Mouse (Mus musculus) neural tube, embryonic 15.5 days (tissue): ENCODE measurements around the gene Mlx. TPM values are rescaled to one million over a fixed set of nuclear protein-coding genes. Genes with fewer than 3 reads are reported as not detected.

Experiments used
- ATAC-seq: fragments of 200-750 bp; cut with Nextera tagmentation; 2 replicates; pipeline ENCODE4 v1.8.0; 2017; ENCODE audit warnings: mild to moderate bottlenecking, moderate TSS enrichment, moderate library complexity; ENCODE audit not compliant: low FRiP score
- H3K27ac ChIP-seq: fragments of 300-500 bp; sonication (generic); replicated peaks from 2 replicates; pipeline ENCODE4 v1.5.1; 2015; ENCODE audit warnings: mild to moderate bottlenecking, inconsistent platforms
- H3K27me3 ChIP-seq: fragments of 300-500 bp; sonication (generic); replicated peaks from 2 replicates; pipeline ENCODE4 v1.6.1; 2015; ENCODE audit warnings: inconsistent platforms
- H3K36me3 ChIP-seq: fragments of 300-500 bp; sonication (generic); 2 replicates; pipeline ENCODE4 v1.6.1; 2015; ENCODE audit warnings: inconsistent platforms
- H3K4me1 ChIP-seq: fragments of 300-500 bp; sonication (generic); 2 replicates; pipeline ENCODE4 v1.6.1; 2015; ENCODE audit warnings: inconsistent platforms
- H3K4me2 ChIP-seq: fragments of 300-500 bp; sonication (generic); 2 replicates; pipeline ENCODE4 v1.6.1; 2015; ENCODE audit warnings: inconsistent platforms, mild to moderate bottlenecking, moderate library complexity
- H3K4me3 ChIP-seq: fragments of 300-500 bp; sonication (generic); replicated peaks from 2 replicates; pipeline ENCODE4 v1.5.1; 2015; ENCODE audit warnings: mild to moderate bottlenecking, inconsistent platforms
- H3K9ac ChIP-seq: fragments of 300-500 bp; sonication (generic); replicated peaks from 2 replicates; pipeline ENCODE4 v1.6.1; 2015; ENCODE audit warnings: mild to moderate bottlenecking, inconsistent platforms
- H3K9me3 ChIP-seq: fragments of 300-500 bp; sonication (generic); replicated peaks from 2 replicates; pipeline ENCODE4 v1.6.1; 2016; ENCODE audit warnings: inconsistent platforms
- WGBS: fragments of 180-500 bp; shearing (Covaris S2); methylation state at CpG from one replicate; pipeline ENCODE4 v1.1.7; 2015; ENCODE audit warnings: mixed read lengths; 5-methylcytosine and 5-hydroxymethylcytosine counted together
- polyA plus RNA-seq: library from polyadenylated mRNA; unstranded; fragments of >200 nt; fragmentation: Nextera tagmentation; extraction: Ambion mirVana; gene quantifications from 2 replicates; pipeline ENCODE4 v1.2.1, GENCODE M21; 2015

Gene Mlx
- polyA plus RNA-seq, 1 experiment from 2014 or later: 96.6 TPM

DNA sequence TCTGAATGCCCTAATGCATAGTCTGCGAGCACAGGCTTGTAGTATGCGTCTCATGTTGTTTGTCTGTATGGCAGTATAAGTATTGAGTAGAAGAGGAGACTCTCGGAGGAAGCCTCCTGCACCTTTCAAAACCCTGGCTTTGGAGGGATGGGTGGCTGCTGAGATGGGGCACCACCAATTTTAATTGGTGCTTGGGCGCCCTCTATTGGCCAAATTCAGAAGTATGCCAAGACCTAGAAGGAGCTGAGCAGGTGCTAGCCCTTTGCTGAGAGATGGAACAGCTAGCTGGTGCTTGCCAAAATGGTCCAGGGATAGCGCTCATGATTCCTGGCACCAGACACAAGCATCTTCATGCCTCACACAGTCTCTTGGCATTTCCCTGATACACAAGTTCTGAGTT, 29.2 kb upstream of the Mlx start:
- no peak overlapping the region for H3K4me3 ChIP-seq
- H3K9ac ChIP-seq: no peak overlapping the region
- 35% methylated on average over 5 of the region's 5 CpGs for WGBS
- peaks cover 89% of the 10 kb centered on the region for H3K36me3 ChIP-seq
- H3K4me1 ChIP-seq: 0 out of 2 replicates have a peak, but pooled peaks cover 4% of the 10 kb centered on the region
- H3K9me3 ChIP-seq: no peaks in the 10 kb centered on the region
- 0 out of 2 replicates have a peak overlapping the region, but pooled peaks have one; percentile 18 for H3K27ac ChIP-seq
- no peak overlapping the region for H3K4me2 ChIP-seq
- no peaks in the 10 kb centered on the region for H3K27me3 ChIP-seq
- no peak for ATAC-seq

DNA sequence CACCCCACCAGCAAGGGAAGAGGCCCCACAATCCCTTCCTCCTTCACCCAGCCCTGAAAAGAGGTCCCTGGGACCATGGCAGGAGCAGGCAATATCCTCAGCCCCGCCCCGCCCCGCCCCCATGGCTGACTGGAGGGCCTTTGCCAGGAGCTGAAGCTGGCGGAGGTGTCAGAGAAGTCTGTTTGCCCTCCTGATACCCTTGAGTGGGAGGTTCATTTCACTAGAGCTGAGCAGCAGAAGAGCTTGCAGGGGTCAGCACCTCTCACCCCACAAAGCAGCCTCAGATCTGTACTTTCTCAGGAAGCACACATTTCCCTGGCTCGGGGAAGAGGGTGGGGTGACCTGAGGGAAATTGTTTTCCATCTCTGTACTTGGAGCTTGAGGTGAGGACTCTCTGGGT, 28.4 kb upstream of the Mlx start:
- Histone ChIP-seq H3K9ac (no peak overlapping the region), H3K4me1 (0 out of 2 replicates have a peak, but pooled peaks cover 13% of the 10 kb centered on the region), H3K36me3 (peaks cover 89% of the 10 kb centered on the region), H3K9me3 (no peaks in the 10 kb centered on the region), H3K4me2 (no peak overlapping the region), H3K4me3 (no peak overlapping the region), H3K27ac (peak overlapping the region; percentile 24; the same call in 1 of the 2 replicates), H3K27me3 (no peaks in the 10 kb centered on the region)
- no peak for ATAC-seq
- 77% methylated on average over 5 of the region's 5 CpGs for WGBS

DNA sequence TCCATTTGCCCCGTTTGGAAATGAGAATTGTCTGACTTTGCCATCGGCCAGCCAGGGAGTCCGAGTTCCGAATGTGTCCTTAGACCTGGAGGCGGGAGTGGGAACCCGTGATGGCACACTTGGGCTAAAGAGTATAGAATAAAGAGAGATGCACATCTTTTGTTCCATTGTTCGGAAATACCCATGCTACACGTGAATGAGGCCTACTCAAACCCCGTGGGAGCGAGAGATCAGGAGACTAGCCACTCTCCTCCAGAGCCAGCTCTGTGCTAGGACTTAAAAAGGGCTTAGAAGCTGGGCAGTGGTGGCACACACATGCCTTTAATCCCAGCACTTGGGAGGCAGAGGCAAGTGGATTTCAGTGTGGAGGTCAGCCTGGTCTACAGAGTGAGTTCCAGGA, 27.6 kb upstream of the Mlx start:
- Histone ChIP-seq H3K9me3 (no peaks in the 10 kb centered on the region), H3K9ac (no peak overlapping the region), H3K27ac (peak overlapping the region; percentile 73; the same call in 1 of the 2 replicates), H3K36me3 (peaks cover 84% of the 10 kb centered on the region), H3K4me1 (0 out of 2 replicates have a peak, but pooled peaks cover 14% of the 10 kb centered on the region), H3K27me3 (no peaks in the 10 kb centered on the region), H3K4me2 (no peak overlapping the region), H3K4me3 (no peak overlapping the region)
- WGBS: 77% methylated on average over 10 of the region's 10 CpGs
- ATAC-seq: no peak

DNA sequence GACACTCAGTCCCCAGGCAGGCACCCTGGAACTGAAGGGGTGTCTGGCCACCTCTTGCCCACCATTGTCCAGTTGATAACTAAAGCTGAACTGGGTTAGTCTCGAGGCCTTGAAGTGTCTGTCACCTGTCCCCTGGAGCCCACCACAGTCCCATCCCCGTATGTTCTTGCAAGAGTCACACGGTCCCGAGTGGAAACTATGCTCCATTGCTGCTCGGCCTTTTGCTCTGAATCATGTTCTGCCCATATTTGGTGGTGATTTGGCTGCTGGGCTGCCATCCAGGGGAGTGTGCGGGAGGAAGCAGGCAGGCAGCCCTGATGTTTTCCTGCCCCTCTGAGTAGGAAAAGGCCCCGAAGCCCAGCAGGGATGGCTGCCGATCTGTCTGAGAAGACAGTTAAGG, 27.0 kb upstream of the Mlx start:
- Histone ChIP-seq H3K4me2 (no peak overlapping the region), H3K9me3 (no peaks in the 10 kb centered on the region), H3K36me3 (peaks cover 77% of the 10 kb centered on the region), H3K9ac (no peak overlapping the region), H3K27me3 (no peaks in the 10 kb centered on the region), H3K27ac (peak overlapping the region; percentile 73), H3K4me3 (no peak overlapping the region), H3K4me1 (0 out of 2 replicates have a peak, but pooled peaks cover 14% of the 10 kb centered on the region)
- ATAC-seq: no peak
- 76% methylated on average over 8 of the region's 8 CpGs for WGBS

DNA sequence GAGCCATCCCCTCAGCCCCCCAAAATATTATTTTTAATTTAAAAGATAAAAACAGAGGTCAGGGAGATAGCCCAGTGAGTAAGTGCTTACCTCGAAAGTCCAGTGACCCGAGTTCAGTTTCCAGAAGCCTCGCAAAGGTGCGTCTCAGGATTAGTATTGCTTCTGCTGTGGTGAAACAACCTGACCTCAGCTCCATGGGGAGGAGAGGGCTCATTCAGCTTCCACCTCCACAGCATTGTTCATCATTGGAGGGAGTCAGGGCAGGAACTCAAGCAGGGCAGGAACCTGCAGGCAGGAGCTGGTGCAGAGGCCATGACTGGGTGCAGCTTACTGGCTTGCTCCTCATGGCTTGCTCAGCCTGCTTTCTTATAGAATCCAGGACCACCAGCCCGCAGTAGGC, 26.0 kb upstream of the Mlx start:
- no peak overlapping the region for H3K4me3 ChIP-seq
- ATAC-seq: no peak
- 0 out of 2 replicates have a peak, but pooled peaks cover 14% of the 10 kb centered on the region for H3K4me1 ChIP-seq
- H3K4me2 ChIP-seq: no peak overlapping the region
- 0 out of 2 replicates have a peak overlapping the region, but pooled peaks have one; percentile 30 for H3K27ac ChIP-seq
- WGBS: 87% methylated on average over 5 of the region's 5 CpGs
- no peaks in the 10 kb centered on the region for H3K27me3 ChIP-seq
- no peaks in the 10 kb centered on the region for H3K9me3 ChIP-seq
- H3K9ac ChIP-seq: no peak overlapping the region
- peaks cover 68% of the 10 kb centered on the region for H3K36me3 ChIP-seq

DNA sequence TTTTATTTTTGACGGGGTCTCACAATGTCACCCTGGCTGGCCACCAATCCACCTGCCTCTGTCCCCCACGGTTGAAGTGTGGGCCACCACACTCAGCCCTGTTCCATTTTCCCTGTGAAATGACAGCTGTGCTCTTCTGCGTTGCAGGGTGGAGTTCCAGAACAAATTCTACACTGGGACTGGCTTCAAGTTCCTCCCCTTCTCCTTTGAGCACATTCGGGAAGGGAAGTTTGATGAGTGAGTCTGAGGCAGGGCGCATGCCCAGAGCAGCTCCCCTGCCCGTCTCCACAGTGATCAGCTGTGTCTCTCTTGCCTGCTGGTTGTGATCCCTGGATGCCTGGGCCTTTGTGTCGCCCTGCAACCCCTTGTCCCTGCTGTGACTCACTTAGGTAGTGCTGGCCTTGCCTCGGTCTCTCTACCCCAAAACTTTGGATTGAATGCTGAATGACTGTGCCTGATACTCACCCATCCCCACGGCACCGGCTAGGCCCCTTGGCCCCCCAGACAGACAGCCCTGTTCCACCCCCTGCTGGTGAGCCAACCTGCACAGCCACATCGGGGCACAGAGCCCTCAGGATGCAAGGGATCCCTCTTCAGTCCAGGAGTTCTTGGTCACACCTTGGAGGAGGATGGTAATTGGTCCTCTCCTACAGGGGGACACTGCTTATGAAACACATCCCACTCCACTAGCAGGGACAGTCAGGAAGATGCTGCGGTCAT, 24.8 kb upstream of the Mlx start:
- Histone ChIP-seq H3K36me3 (peaks cover 55% of the 10 kb centered on the region), H3K4me2 (no peak overlapping the region), H3K27me3 (no peaks in the 10 kb centered on the region), H3K4me3 (no peak overlapping the region), H3K4me1 (peaks cover 24% of the 10 kb centered on the region), H3K27ac (peak overlapping the region; percentile 70; the same call in 1 of the 2 replicates), H3K9me3 (no peaks in the 10 kb centered on the region), H3K9ac (no peak overlapping the region)
- WGBS: 81% methylated on average over 12 of the region's 12 CpGs
- no peak for ATAC-seq

DNA sequence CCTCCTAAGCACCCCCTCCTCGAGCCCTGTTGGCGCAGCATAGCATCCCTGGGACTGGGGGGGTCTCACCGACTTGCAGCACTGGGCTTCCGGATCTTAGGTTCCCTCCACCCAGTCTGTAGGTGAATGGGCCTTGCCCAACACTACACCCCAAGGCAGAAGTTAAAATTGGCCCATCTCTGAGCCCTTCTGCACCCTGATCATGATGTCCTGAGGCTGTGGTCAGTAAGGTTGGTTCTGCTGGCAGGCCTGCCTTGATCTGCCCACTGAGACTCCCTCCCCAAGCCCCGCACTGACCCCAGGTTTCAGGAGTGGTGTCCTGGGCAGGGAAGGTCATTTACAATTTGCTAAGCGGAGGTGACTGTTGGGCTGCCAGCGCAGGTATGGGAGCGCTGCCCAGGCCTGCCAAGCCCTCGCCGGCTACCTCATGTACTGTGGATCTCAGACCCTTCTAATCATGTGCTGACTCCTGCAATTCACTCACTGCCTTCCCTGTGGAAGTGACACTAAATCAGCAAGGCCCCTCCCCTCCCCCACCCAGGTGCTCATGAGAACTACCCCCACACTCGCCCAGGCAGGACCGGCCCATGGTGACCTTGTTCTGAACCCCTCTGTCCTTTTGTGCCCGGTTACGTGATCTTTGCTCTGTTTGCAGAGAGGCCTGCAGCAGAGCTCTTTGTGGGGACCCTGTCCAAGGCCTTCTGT, 24.0 kb upstream of the Mlx start:
- H3K27ac ChIP-seq: peak overlapping the region; percentile 70
- H3K4me1 ChIP-seq: peaks cover 26% of the 10 kb centered on the region
- 70% methylated on average over 14 of the region's 14 CpGs for WGBS
- no peaks in the 10 kb centered on the region for H3K27me3 ChIP-seq
- H3K9me3 ChIP-seq: no peaks in the 10 kb centered on the region
- H3K4me2 ChIP-seq: no peak overlapping the region
- no peak overlapping the region for H3K9ac ChIP-seq
- peaks cover 54% of the 10 kb centered on the region for H3K36me3 ChIP-seq
- no peak for ATAC-seq
- H3K4me3 ChIP-seq: no peak overlapping the region

DNA sequence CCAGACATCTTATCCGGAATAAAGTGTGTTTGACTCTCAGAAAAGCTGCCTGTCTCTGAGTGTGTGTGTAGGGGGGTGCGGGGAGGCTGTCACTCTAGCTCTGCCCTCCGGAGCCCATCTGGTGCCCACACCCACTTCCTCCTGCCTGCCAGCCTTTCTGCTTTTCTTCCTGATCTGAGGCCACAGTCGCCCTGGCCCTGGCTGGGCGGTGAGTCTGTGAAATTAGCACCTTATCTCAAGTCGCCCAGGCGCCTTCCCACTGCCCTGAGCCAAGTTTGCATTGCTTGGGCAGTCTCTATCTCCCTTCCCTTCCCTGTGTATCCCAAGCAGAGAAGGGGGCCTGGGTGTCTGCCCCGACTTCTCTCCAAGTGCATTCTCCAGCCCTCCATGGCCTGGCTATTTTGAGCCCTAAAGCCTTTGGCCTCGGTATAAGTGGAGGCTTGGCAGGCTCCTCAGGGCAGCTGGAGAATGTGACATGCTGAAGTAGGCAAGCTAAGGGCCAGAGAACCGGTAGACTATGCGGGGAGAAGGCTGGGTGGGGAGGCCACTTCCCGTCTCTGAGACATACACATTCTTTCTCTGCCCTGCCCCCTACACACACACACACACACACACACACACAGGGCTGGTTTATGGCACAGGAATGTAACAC, 23.3 kb upstream of the Mlx start:
- no peak overlapping the region for H3K4me2 ChIP-seq
- peaks cover 48% of the 10 kb centered on the region for H3K36me3 ChIP-seq
- 57% methylated on average over 12 of the region's 12 CpGs for WGBS

DNA sequence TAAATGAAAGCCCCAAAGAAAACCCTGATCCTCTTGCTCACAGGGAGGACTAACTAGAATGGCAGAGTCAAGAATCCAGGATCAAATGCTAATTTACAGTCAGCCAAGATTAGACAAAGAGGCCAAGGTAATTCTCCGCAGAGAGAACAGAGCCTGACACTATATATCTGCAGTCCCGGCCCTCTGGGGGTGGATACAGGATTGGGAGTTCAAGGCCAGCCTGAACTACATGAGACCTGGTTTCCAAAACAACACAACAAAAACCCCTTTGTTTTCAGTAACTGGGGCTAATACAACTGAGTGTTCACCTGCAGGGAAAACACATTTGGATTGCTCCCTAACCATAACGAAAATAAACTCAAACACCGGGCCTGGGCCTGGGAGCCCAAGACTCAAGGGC, 22.6 kb upstream of the Mlx start:
- WGBS: 80% methylated on average over 4 of the region's 4 CpGs
- Histone ChIP-seq H3K9ac (no peak overlapping the region), H3K27me3 (no peaks in the 10 kb centered on the region), H3K4me2 (no peak overlapping the region), H3K4me1 (peaks cover 30% of the 10 kb centered on the region), H3K27ac (peak overlapping the region; percentile 70; the same call in 1 of the 2 replicates), H3K4me3 (no peak overlapping the region), H3K36me3 (peaks cover 43% of the 10 kb centered on the region), H3K9me3 (no peaks in the 10 kb centered on the region)
- no peak for ATAC-seq

More for the DNA sequence above, 23.3 kb upstream of the Mlx start:
- Histone ChIP-seq H3K4me1 (peaks cover 26% of the 10 kb centered on the region), H3K9me3 (no peaks in the 10 kb centered on the region), H3K4me3 (no peak overlapping the region), H3K27ac (peak overlapping the region; percentile 70), H3K9ac (peak overlapping the region; percentile 23; the same call in 1 of the 2 replicates), H3K27me3 (no peaks in the 10 kb centered on the region)
- no peak for ATAC-seq

DNA sequence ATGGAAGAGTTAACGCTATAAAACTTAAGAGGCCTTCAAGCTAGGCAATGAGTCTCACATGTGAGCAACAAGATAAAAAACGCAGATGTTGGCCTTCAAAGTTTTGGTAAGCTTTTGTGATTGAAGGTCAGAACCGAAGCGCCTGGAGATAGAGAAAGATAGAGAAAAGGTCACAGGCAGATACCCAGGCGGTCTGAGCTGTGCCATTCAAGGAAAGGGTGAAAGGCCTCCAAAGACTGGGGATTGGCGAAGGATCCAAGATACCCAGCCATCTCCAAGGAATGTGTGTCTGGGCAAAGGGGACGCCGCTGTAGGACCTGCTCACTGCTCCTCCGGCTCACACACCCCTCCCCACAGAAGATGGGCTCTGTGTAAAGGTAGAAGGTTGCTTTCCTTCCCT, 22.1 kb upstream of the Mlx start:
- Histone ChIP-seq H3K4me3 (no peak overlapping the region), H3K4me2 (no peak overlapping the region), H3K9ac (no peak overlapping the region), H3K36me3 (peaks cover 39% of the 10 kb centered on the region), H3K9me3 (no peaks in the 10 kb centered on the region), H3K27ac (no peak overlapping the region), H3K4me1 (peaks cover 29% of the 10 kb centered on the region), H3K27me3 (no peaks in the 10 kb centered on the region)
- 93% methylated on average over 9 of the region's 9 CpGs for WGBS
- no peak for ATAC-seq

DNA sequence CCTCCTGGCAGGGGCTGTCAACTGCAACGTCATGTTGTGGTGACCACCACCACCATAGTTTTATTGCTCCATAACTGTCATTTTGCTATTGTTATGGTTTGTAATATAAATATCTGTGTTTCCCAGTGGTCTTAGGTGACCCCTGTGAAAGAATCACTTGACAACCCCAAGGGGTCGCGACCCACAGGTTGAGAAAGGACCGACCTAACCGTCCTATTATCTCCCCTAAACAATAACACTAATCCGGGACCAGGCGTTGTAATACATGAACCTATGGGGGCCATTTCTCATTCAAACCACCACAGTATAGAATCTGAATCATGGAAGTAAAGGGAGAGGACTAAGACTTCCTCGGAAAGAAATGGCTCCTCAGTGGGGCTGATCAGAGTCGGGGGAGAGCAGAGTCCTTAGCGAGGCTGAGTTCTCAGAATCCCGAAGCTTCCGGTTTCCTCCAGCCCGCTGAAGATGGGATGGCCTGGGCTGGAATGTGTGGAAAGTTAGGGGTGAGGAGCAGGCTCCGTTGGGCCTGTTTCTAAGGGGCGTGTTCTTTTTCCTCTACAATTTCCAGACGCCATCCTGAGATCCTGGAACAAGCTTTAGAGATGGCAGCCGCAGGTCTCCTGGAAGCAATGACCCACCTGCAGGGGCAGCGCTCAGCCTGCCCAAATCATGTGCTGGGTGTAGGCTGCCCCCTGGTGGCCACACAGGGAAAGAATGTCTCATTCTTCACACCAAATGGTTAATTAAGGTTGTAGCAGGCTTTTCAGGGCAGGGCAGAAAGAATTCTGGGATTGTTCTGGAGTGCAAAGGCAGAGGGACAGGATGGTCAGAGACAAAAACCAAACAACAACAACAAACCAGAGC, 20.3 kb upstream of the Mlx start:
- peak overlapping the region; percentile 30 for H3K4me3 ChIP-seq
- peak overlapping the region; percentile 63 for H3K4me2 ChIP-seq
- no peak for ATAC-seq
- peaks cover 21% of the 10 kb centered on the region for H3K36me3 ChIP-seq
- peaks cover 37% of the 10 kb centered on the region for H3K4me1 ChIP-seq
- H3K9me3 ChIP-seq: no peaks in the 10 kb centered on the region
- no peaks in the 10 kb centered on the region for H3K27me3 ChIP-seq
- peak overlapping the region; percentile 33; the same call in 1 of the 2 replicates for H3K27ac ChIP-seq
- H3K9ac ChIP-seq: no peak overlapping the region; the same call in 1 of the 2 replicates
- 24% methylated on average over 18 of the region's 18 CpGs for WGBS
